Mouse (Mus musculus): ENCODE results near the gene Arxes1.

- TF ChIP-seq ZNF384 (IDR thresholded peaks at IDR 0.05; ENCODE audit: low read depth, low read length) (no peak), ZC3H11A (IDR thresholded peaks at IDR 0.05; ENCODE audit: borderline replicate concordance, low read depth, low read length) (no peak)
Measured at GRCm38 (mm10) chrX:136051219-136051618, 18.1 kb downstream of the Arxes1 start.
